Mouse (Mus musculus) CD8-positive naive resting alpha-beta T cell, adult 2 months (primary cell): Measurements from ENCODE around the gene Lman2l.

Source experiments
- DNase-seq, 2 experiments: peaks; one replicate each; pipeline ENCODE4 v3.0.0; 2022; ENCODE audit warnings: low read depth in 2 of 2, low spot score in 2 of 2

The Lman2l gene

GRCm38 (mm10) chr1:36444471-36445464, at the start of gene Lman2l:
Gene Lman2l (minus strand): TSS chr1:36445271.
- DNase-seq = peak; percentile 93 to 95

- no peak for DNase-seq
Observed at GRCm38 (mm10) chr1:36493299-36493698, 48.2 kb upstream of the Lman2l start.

- no peak for DNase-seq
Observed at GRCm38 (mm10) chr1:36492416-36493139, 47.5 kb upstream of the Lman2l start.

- no peak for DNase-seq
Observed at GRCm38 (mm10) chr1:36489661-36490060, 44.6 kb upstream of the Lman2l start.

GRCm38 (mm10) chr1:36487111-36487510, 42.0 kb upstream of the Lman2l start:
- no peak for DNase-seq

- DNase-seq = no peak
Observed at GRCm38 (mm10) chr1:36485080-36485479, 40.0 kb upstream of the Lman2l start.

- DNase-seq = no peak
Observed at GRCm38 (mm10) chr1:36483825-36484224, 38.8 kb upstream of the Lman2l start.

GRCm38 (mm10) chr1:36479903-36480899, 35.1 kb upstream of the Lman2l start:
- DNase-seq = no peak

GRCm38 (mm10) chr1:36478343-36478795, 33.3 kb upstream of the Lman2l start:
- no peak for DNase-seq

- no peak for DNase-seq
Observed at GRCm38 (mm10) chr1:36476426-36476825, 31.4 kb upstream of the Lman2l start.

GRCm38 (mm10) chr1:36475480-36476110, 30.5 kb upstream of the Lman2l start:
- no peak for DNase-seq

- DNase-seq = no peak
Observed at GRCm38 (mm10) chr1:36474646-36475045, 29.6 kb upstream of the Lman2l start.

- DNase-seq = no peak
Observed at GRCm38 (mm10) chr1:36473211-36473780, 28.2 kb upstream of the Lman2l start.

- DNase-seq = peak; percentile 8 to 32
Observed at GRCm38 (mm10) chr1:36472106-36472440, 27.0 kb upstream of the Lman2l start.

- DNase-seq = peak; percentile 67 to 71
Observed at GRCm38 (mm10) chr1:36471181-36472105, 26.4 kb upstream of the Lman2l start, which contains the start of gene Cnnm4. Gene Cnnm4 (plus strand): TSS chr1:36471620.

- no peak for DNase-seq
Observed at GRCm38 (mm10) chr1:36469811-36470444, 24.9 kb upstream of the Lman2l start.

GRCm38 (mm10) chr1:36467446-36467845, 22.4 kb upstream of the Lman2l start:
- no peak for DNase-seq

- DNase-seq = no peak
Observed at GRCm38 (mm10) chr1:36465641-36466160, 20.6 kb upstream of the Lman2l start.
